Mouse (Mus musculus): ENCODE data around the gene Gatd1.

DNA sequence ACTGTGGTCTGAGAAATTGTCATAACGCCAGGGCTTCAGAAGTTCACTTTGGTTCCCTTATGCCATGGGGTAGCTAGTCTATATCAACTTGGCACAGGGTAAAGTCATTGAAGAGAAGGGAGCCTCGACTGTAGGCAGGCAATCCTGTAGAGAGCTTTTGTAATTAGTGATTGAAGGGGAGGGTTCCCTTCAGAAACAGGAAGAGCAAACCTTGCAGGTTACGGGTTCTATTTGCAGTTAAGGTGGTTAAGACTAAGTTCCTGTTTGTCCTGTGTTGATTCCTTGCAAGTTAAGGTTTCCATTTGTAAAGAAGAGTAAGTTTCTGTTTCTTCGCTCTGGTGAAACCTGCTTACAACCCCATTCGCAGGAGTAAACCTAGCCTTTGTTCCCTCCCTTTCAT lies 44.0 kb downstream of the Gatd1 start:
- TF ChIP-seq CTCF (IDR thresholded peaks at IDR 0.05; ENCODE audit: borderline replicate concordance, insufficient read depth, low read length) = no peak
- no peak for TF ChIP-seq POLR2A (IDR thresholded peaks at IDR 0.05; ENCODE audit: low read depth, low read length)
